Comparison of ENCODE assay signal across 9 mouse cellular contexts in genomic region chrX:47820566-47820965, GRCm38 (mm10).
DNase-seq lines count a peak whose midpoint lies in the region; ATAC-seq and TF ChIP-seq lines count a peak whose summit lies in the region.
"Had no signal": no experiment of that assay in that cellular context is flagged by ENCODE, and none has a peak within 500 bp of the region (broad histone marks: within the 10 kb centered on the region; RNA-seq: fewer than 3 reads in every experiment).

No protein-coding gene starts in this region.

- 70% methylated on average over 2 of the region's 2 CpGs for WGBS in hindbrain, embryonic 14.5 days
- 68% methylated on average over 2 of the region's 2 CpGs for WGBS in hindbrain, embryonic 12.5 days
- WGBS in lung, postnatal 0 days = 72% methylated on average over 2 of the region's 2 CpGs

- DNase-seq in hindbrain, embryonic 14.5 days (ENCODE audit: low spot score) = peak; percentile 69
- peak; percentile 10 for DNase-seq in lung, postnatal 0 days (ENCODE audit: low spot score)
- DNase-seq in lung, adult 18-20 months = no peak
- peak; percentile 5 for DNase-seq in R1 (ENCODE audit: low read depth, low spot score)
- DNase-seq in cerebellum, adult 11-12 months = no peak
- no peak for DNase-seq in left cerebral cortex, adult 9 months (ENCODE audit: low spot score in 2 of 2)

- no peaks in the 10 kb centered on the region for H3K9me3 ChIP-seq in hindbrain, embryonic 14.5 days (ENCODE audit: control insufficient read depth, low read length)
- no peaks in the 10 kb centered on the region for H3K9me3 ChIP-seq in hindbrain, embryonic 12.5 days (replicated peaks)
- no peaks in the 10 kb centered on the region for H3K9me3 ChIP-seq in lung, postnatal 0 days (ENCODE audit: low read length)
- H3K9me3 ChIP-seq: limb, embryonic 15.5 days; neural tube, embryonic 12.5 days had no signal

- H3K9ac ChIP-seq in hindbrain, embryonic 14.5 days = no peak overlapping the region
- H3K9ac ChIP-seq in hindbrain, embryonic 12.5 days = no peak overlapping the region
- no peak overlapping the region for H3K9ac ChIP-seq in lung, postnatal 0 days (replicated peaks; ENCODE audit: low read depth)
- H3K9ac ChIP-seq: limb, embryonic 15.5 days; neural tube, embryonic 12.5 days had no signal

- peaks cover 14% of the 10 kb centered on the region; the same call in 1 of the 2 replicates for H3K36me3 ChIP-seq in hindbrain, embryonic 14.5 days (replicated peaks; ENCODE audit: control insufficient read depth, insufficient read depth)
- no peaks in the 10 kb centered on the region for H3K36me3 ChIP-seq in hindbrain, embryonic 12.5 days
- no peaks in the 10 kb centered on the region for H3K36me3 ChIP-seq in lung, postnatal 0 days (ENCODE audit: insufficient read depth, low read length)
- H3K36me3 ChIP-seq: limb, embryonic 15.5 days; neural tube, embryonic 12.5 days had no signal

- H3K27ac ChIP-seq in hindbrain, embryonic 14.5 days = no peak overlapping the region
- H3K27ac ChIP-seq in hindbrain, embryonic 12.5 days = no peak overlapping the region
- no peak overlapping the region for H3K27ac ChIP-seq in lung, postnatal 0 days (ENCODE audit: low read length)
- H3K27ac ChIP-seq: limb, embryonic 15.5 days; neural tube, embryonic 12.5 days had no signal

- H3K4me1 ChIP-seq in hindbrain, embryonic 14.5 days (replicated peaks; ENCODE audit: control insufficient read depth, insufficient read depth, low read length) = no peaks in the 10 kb centered on the region
- no peaks in the 10 kb centered on the region for H3K4me1 ChIP-seq in hindbrain, embryonic 12.5 days
- no peaks in the 10 kb centered on the region for H3K4me1 ChIP-seq in lung, postnatal 0 days (ENCODE audit: insufficient read depth, low read depth, low read length)
- H3K4me1 ChIP-seq: limb, embryonic 15.5 days; neural tube, embryonic 12.5 days had no signal

- TF ChIP-seq EP300 in lung, postnatal 0 days (IDR thresholded peaks at IDR 0.05) = no peak

- TF ChIP-seq CTCF in lung, postnatal 0 days (IDR thresholded peaks at IDR 0.05) = peak; percentile 36

- no peak overlapping the region for H3K4me2 ChIP-seq in hindbrain, embryonic 14.5 days (replicated peaks)
- H3K4me2 ChIP-seq in hindbrain, embryonic 12.5 days (replicated peaks) = no peak overlapping the region
- no peak overlapping the region for H3K4me2 ChIP-seq in lung, postnatal 0 days (replicated peaks; ENCODE audit: low read depth, low read length)
- H3K4me2 ChIP-seq: limb, embryonic 15.5 days; neural tube, embryonic 12.5 days had no signal

- no peaks in the 10 kb centered on the region for H3K27me3 ChIP-seq in hindbrain, embryonic 14.5 days (ENCODE audit: control insufficient read depth, insufficient read depth, low read length)
- H3K27me3 ChIP-seq in hindbrain, embryonic 12.5 days = no peaks in the 10 kb centered on the region
- H3K27me3 ChIP-seq in lung, postnatal 0 days (replicated peaks; ENCODE audit: insufficient read depth, low read length) = no peaks in the 10 kb centered on the region
- H3K27me3 ChIP-seq: limb, embryonic 15.5 days; neural tube, embryonic 12.5 days had no signal

- no peak for ATAC-seq in hindbrain, embryonic 14.5 days (ENCODE audit: low FRiP score)
- ATAC-seq in hindbrain, embryonic 12.5 days (ENCODE audit: low FRiP score) = no peak
- ATAC-seq in lung, postnatal 0 days = no peak

- H3K4me3 ChIP-seq in hindbrain, embryonic 14.5 days (replicated peaks; ENCODE audit: low read length) = no peak overlapping the region
- no peak overlapping the region for H3K4me3 ChIP-seq in hindbrain, embryonic 12.5 days
- no peak overlapping the region for H3K4me3 ChIP-seq in lung, postnatal 0 days (ENCODE audit: low read depth, low read length)
- H3K4me3 ChIP-seq: limb, embryonic 15.5 days; neural tube, embryonic 12.5 days had no signal

Comparison
In these comparisons a context has a peak if more than half of its experiments do, and no peak if none do; other contexts are left out.
1. DNase-seq: peak in hindbrain, embryonic 14.5 days (single experiment), lung, postnatal 0 days (single experiment) and R1 (single experiment); none in lung, adult 18-20 months (0 of 2), cerebellum, adult 11-12 months (single experiment) and left cerebral cortex, adult 9 months (0 of 2).